Comparison of ENCODE assay signal across 19 mouse cellular contexts in the genomic region with DNA sequence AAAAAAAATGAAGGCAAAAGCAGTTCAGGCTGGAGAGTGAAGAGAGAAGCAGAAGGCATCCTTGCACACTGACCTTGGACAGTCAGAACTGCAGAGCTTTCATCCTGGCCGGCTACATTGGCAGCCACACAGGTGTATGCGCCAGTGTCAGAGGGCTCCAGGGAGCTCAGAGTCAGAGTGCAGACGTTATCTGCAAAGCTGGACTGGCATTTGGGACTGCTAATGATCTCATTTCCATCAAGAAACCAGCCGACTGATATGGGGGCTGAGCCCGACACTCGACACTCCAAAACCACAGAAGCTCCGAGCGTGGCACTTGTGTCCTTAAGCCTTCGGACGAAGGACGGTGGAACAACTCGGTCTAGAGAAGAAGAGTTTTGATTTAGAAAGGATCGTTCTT.
"Had no signal": no experiment of that assay in that cellular context is flagged by ENCODE, and none has a peak within 500 bp of the region (broad histone marks: within the 10 kb centered on the region; RNA-seq: fewer than 3 reads in every experiment).

No protein-coding gene starts in this region.

- H3K36me3 ChIP-seq: liver, embryonic 13.5 days; neural tube, embryonic 12.5 days; neural tube, embryonic 15.5 days had no signal

- H3K4me2 ChIP-seq: liver, embryonic 13.5 days; midbrain, embryonic 11.5 days; neural tube, embryonic 12.5 days; neural tube, embryonic 15.5 days had no signal

- H3K9ac ChIP-seq: liver, embryonic 13.5 days; neural tube, embryonic 12.5 days; neural tube, embryonic 15.5 days had no signal

- H3K4me1 ChIP-seq: liver, embryonic 13.5 days; neural tube, embryonic 12.5 days; neural tube, embryonic 15.5 days had no signal

- H3K27ac ChIP-seq: left cerebral cortex, adult 2 months; liver, embryonic 13.5 days; neural tube, embryonic 12.5 days; neural tube, embryonic 15.5 days; stomach, postnatal 0 days had no signal

- DNase-seq: kidney, postnatal 10 days; kidney, postnatal 36 days; layer of hippocampus, postnatal 36 days; liver, embryonic 13.5 days; lung, adult 2 months; lung, postnatal 14 days; lung, postnatal 4 days; midbrain, embryonic 14.5 days; right cerebral cortex, adult 18-20 months; right cerebral cortex, postnatal 14 days; right cerebral cortex, postnatal 4 days; thymus, adult 2 months; thymus, postnatal 14 days; thymus, postnatal 4 days had no signal

- H3K4me3 ChIP-seq: left cerebral cortex, adult 2 months; liver, embryonic 13.5 days; neural tube, embryonic 12.5 days; neural tube, embryonic 15.5 days had no signal

- H3K9me3 ChIP-seq: liver, embryonic 13.5 days; neural tube, embryonic 12.5 days; neural tube, embryonic 15.5 days had no signal

- H3K27me3 ChIP-seq: liver, embryonic 13.5 days; neural tube, embryonic 12.5 days; neural tube, embryonic 15.5 days had no signal
